Mouse (Mus musculus): Measurements from ENCODE around the gene Ccdc65. TPM values are rescaled to one million over a fixed set of nuclear protein-coding genes. Genes with fewer than 3 reads are reported as not detected.
"Not testable (repeated sequence)": the region's sequence is repeated elsewhere in the genome, so short reads cannot be mapped to it uniquely, and the experiment has no call there.

Gene Ccdc65
- polyA plus RNA-seq, 2 experiments from 2014 or later, result 0.62 TPM; not detected in 1

- no peak for ATAC-seq
Measured at GRCm38 (mm10) chr15:98740219-98740618, 32.2 kb downstream of the Ccdc65 start.

GRCm38 (mm10) chr15:98742766-98743428 lies 34.9 kb downstream of the Ccdc65 start:
- no peak for ATAC-seq

GRCm38 (mm10) chr15:98743863-98744262 lies 35.9 kb downstream of the Ccdc65 start:
- ATAC-seq, result not testable (repeated sequence)

- no peak for ATAC-seq
Measured at GRCm38 (mm10) chr15:98746344-98746965, 38.4 kb downstream of the Ccdc65 start.

GRCm38 (mm10) chr15:98747296-98747695 lies 39.3 kb downstream of the Ccdc65 start:
- no peak for ATAC-seq

GRCm38 (mm10) chr15:98749093-98749492 lies 41.1 kb downstream of the Ccdc65 start:
- no peak for ATAC-seq

GRCm38 (mm10) chr15:98753021-98753423 lies 45.0 kb downstream of the Ccdc65 start:
- ATAC-seq, result no peak

GRCm38 (mm10) chr15:98754125-98754524 lies 46.1 kb downstream of the Ccdc65 start:
- ATAC-seq, result no peak

- ATAC-seq, result no peak
Measured at GRCm38 (mm10) chr15:98762201-98762621, 54.2 kb downstream of the Ccdc65 start.

- ATAC-seq, result peak; percentile 97
Measured at GRCm38 (mm10) chr15:98762670-98763529, 54.9 kb downstream of the Ccdc65 start, which contains the start of gene Arf3. Arf3 (minus strand) TSS chr15:98763214.

- ATAC-seq, result no peak
Measured at GRCm38 (mm10) chr15:98765929-98766328, 57.9 kb downstream of the Ccdc65 start.

GRCm38 (mm10) chr15:98768259-98768658 lies 60.3 kb downstream of the Ccdc65 start:
- no peak for ATAC-seq

- ATAC-seq, result peak; percentile 13
Measured at GRCm38 (mm10) chr15:98771813-98772425, 63.9 kb downstream of the Ccdc65 start.

GRCm38 (mm10) chr15:98772511-98773211 lies 64.7 kb downstream of the Ccdc65 start:
- peak; percentile 50 for ATAC-seq

Other genes starting within 250 kb of the Ccdc65 start
- gene OR5BS1P, start 238.3 kb upstream of the Ccdc65 start, polyA plus RNA-seq (2017; shearing (Covaris generic)), result under 1 TPM in 1 of 2 experiments, not detected in 1; 0.07 TPM
- not detected for gene Lalba, start 225.5 kb upstream of the Ccdc65 start, polyA plus RNA-seq (2017; shearing (Covaris generic))
- gene Olfr279, start 215.8 kb upstream of the Ccdc65 start, polyA plus RNA-seq (2017; shearing (Covaris generic)), result not detected
- gene Kansl2, start 173.9 kb upstream of the Ccdc65 start, polyA plus RNA-seq (2017; shearing (Covaris generic)), result 10 to 100 TPM; 29.0 to 35.9 TPM
- 10 to 100 TPM; 71.1 to 73.1 TPM for gene Ccnt1, start 137.3 kb upstream of the Ccdc65 start, polyA plus RNA-seq (2017; shearing (Covaris generic))
- not detected for gene 4930415O20Rik, start 137.2 kb upstream of the Ccdc65 start, polyA plus RNA-seq (2017; shearing (Covaris generic))
- under 1 TPM; 0.36 to 0.56 TPM for gene Adcy6, start 98.1 kb upstream of the Ccdc65 start, polyA plus RNA-seq (2017; shearing (Covaris generic))
- under 1 TPM in 1 of 2 experiments, not detected in 1; 0.19 TPM for gene Cacnb3, start 77.4 kb upstream of the Ccdc65 start, polyA plus RNA-seq (2017; shearing (Covaris generic))
- gene Ddx23, start 45.3 kb upstream of the Ccdc65 start, polyA plus RNA-seq (2017; shearing (Covaris generic)), result 10 to 100 TPM; 22.8 to 27.3 TPM
- gene Rnd1, start 30.7 kb upstream of the Ccdc65 start, polyA plus RNA-seq (2017; shearing (Covaris generic)), result 1 to 10 TPM in 1 of 2 experiments, under 1 TPM in 1; 0.50 to 1.5 TPM
- gene Fkbp11, start 20.0 kb downstream of the Ccdc65 start, polyA plus RNA-seq (2017; shearing (Covaris generic)), result 1 to 10 TPM; 1.3 to 1.7 TPM
- 10 to 100 TPM; 29.9 to 46.7 TPM for gene Arf3, start 55.0 kb downstream of the Ccdc65 start, polyA plus RNA-seq (2017; shearing (Covaris generic))
- under 1 TPM in 1 of 2 experiments, not detected in 1; 0.22 TPM for gene Wnt10b, start 69.9 kb downstream of the Ccdc65 start, polyA plus RNA-seq (2017; shearing (Covaris generic))
- gene Wnt1, start 81.7 kb downstream of the Ccdc65 start, polyA plus RNA-seq (2017; shearing (Covaris generic)), result not detected
- gene Ddn, start 101.3 kb downstream of the Ccdc65 start, polyA plus RNA-seq (2017; shearing (Covaris generic)), result not detected
- 100 to 1,000 TPM in 1 of 2 experiments, 10 to 100 TPM in 1; 98.2 to 133 TPM for gene Prkag1, start 123.3 kb downstream of the Ccdc65 start, polyA plus RNA-seq (2017; shearing (Covaris generic))
- 10 to 100 TPM; 21.7 to 29.2 TPM for gene Kmt2d, start 163.0 kb downstream of the Ccdc65 start, polyA plus RNA-seq (2017; shearing (Covaris generic))
- gene Rhebl1, start 186.3 kb downstream of the Ccdc65 start, polyA plus RNA-seq (2017; shearing (Covaris generic)), result 1 to 10 TPM; 8.7 to 8.8 TPM
- under 1 TPM; 0.11 to 0.15 TPM for gene Dhh, start 190.3 kb downstream of the Ccdc65 start, polyA plus RNA-seq (2017; shearing (Covaris generic))
- gene Lmbr1l, start 210.0 kb downstream of the Ccdc65 start, polyA plus RNA-seq (2017; shearing (Covaris generic)), result 10 to 100 TPM; 24.2 to 42.0 TPM
- gene Tuba1b, start 226.4 kb downstream of the Ccdc65 start, polyA plus RNA-seq (2017; shearing (Covaris generic)), result 100 to 1,000 TPM; 510 to 711 TPM
- gene Gm49450, start 245.3 kb downstream of the Ccdc65 start, polyA plus RNA-seq (2017; shearing (Covaris generic)), result not detected
- gene Tuba1a, start 245.5 kb downstream of the Ccdc65 start, polyA plus RNA-seq (2017; shearing (Covaris generic)), result 100 to 1,000 TPM; 243 to 273 TPM